Mouse (Mus musculus) lung, embryonic 16.5 days (tissue): Measurements from ENCODE around the gene Gm6588. TPM values are rescaled to one million over a fixed set of nuclear protein-coding genes. Genes with fewer than 3 reads are reported as not detected.
"Not testable (repeated sequence)": the region's sequence is repeated elsewhere in the genome, so short reads cannot be mapped to it uniquely, and the experiment has no call there.

Source experiments
- ATAC-seq: fragments of 200-750 bp; cut with Nextera tagmentation; 2 replicates; pipeline ENCODE4 v1.8.0; 2017; ENCODE audit warnings: low read depth, mild to moderate bottlenecking, moderate library complexity
- H3K27ac ChIP-seq: fragments of 300-500 bp; sonication (generic); 2 replicates; pipeline ENCODE4 v1.5.1; 2014; ENCODE audit warnings: mild to moderate bottlenecking, control low read depth, low read length
- H3K27me3 ChIP-seq: fragments of 300-500 bp; sonication (generic); 2 replicates; pipeline ENCODE4 v1.6.1; 2014; ENCODE audit warnings: low read depth, low read length, mixed read lengths; ENCODE audit not compliant: control insufficient read depth, insufficient read depth
- H3K36me3 ChIP-seq: fragments of 300-500 bp; sonication (generic); 2 replicates; pipeline ENCODE4 v1.6.1; 2014; ENCODE audit warnings: low read length; ENCODE audit not compliant: control insufficient read depth, insufficient read depth
- H3K4me1 ChIP-seq: fragments of 300-500 bp; sonication (generic); replicated peaks from 2 replicates; pipeline ENCODE4 v1.6.1; 2014; ENCODE audit warnings: low read length, mixed read lengths; ENCODE audit not compliant: control insufficient read depth, insufficient read depth
- H3K4me2 ChIP-seq: fragments of 300-500 bp; sonication (generic); 2 replicates; pipeline ENCODE4 v1.6.1; 2014; ENCODE audit warnings: low read depth, low read length, control low read depth
- H3K4me3 ChIP-seq: fragments of 300-500 bp; sonication (generic); 2 replicates; pipeline ENCODE4 v1.5.1; 2014; ENCODE audit warnings: mild to moderate bottlenecking, low read length, control low read depth
- H3K9ac ChIP-seq: fragments of 300-500 bp; sonication (generic); 2 replicates; pipeline ENCODE4 v1.6.1; 2014; ENCODE audit warnings: low read length, control low read depth
- H3K9me3 ChIP-seq: fragments of 300-500 bp; sonication (generic); 2 replicates; pipeline ENCODE4 v1.6.1; 2016; ENCODE audit warnings: low read length; ENCODE audit not compliant: control insufficient read depth
- WGBS: fragments of 180-500 bp; shearing (Covaris S2); extraction: QIAGEN DNeasy Blood & Tissue Kit; methylation state at CpG from one replicate; pipeline ENCODE4 v1.1.7; 2014; 5-methylcytosine and 5-hydroxymethylcytosine counted together
- polyA plus RNA-seq: library from polyadenylated mRNA; unstranded; fragments of >200 nt; fragmentation: Nextera tagmentation; extraction: Ambion mirVana; gene quantifications from 2 replicates; pipeline ENCODE4 v1.2.1, GENCODE M21; 2015

Gene Gm6588
- polyA plus RNA-seq = not detected in 2 replicates

- H3K36me3 ChIP-seq = no peaks in the 10 kb centered on the region
- peaks cover 5% of the 10 kb centered on the region; the same call in 1 of the 2 replicates for H3K4me1 ChIP-seq
- no peaks in the 10 kb centered on the region for H3K27me3 ChIP-seq
- H3K4me2 ChIP-seq = no peak within 1 kb of the TSS
- H3K4me3 ChIP-seq = no peak within 1 kb of the TSS
- no peak within 1 kb of the TSS for H3K9ac ChIP-seq
- ATAC-seq = no peak
- no peak within 1 kb of the TSS for H3K27ac ChIP-seq
- 63% methylated on average over 18 of the region's 18 CpGs for WGBS
- no peaks in the 10 kb centered on the region for H3K9me3 ChIP-seq
Measured at GRCm38 (mm10) chr5:112448747-112449440, at the start of gene Gm6588. Gm6588 (plus strand) TSS chr5:112449426.

- Histone ChIP-seq H3K9ac (no peak overlapping the region), H3K36me3 (no peaks in the 10 kb centered on the region), H3K4me3 (no peak overlapping the region), H3K9me3 (no peaks in the 10 kb centered on the region), H3K4me1 (no peaks in the 10 kb centered on the region), H3K27ac (no peak overlapping the region), H3K4me2 (no peak overlapping the region), H3K27me3 (no peaks in the 10 kb centered on the region)
- 32% methylated on average over 3 of the region's 3 CpGs for WGBS
- ATAC-seq = peak; percentile 86
Measured at GRCm38 (mm10) chr5:112402437-112402836, 46.8 kb upstream of the Gm6588 start.

- H3K27me3 ChIP-seq = no peaks in the 10 kb centered on the region
- 29% methylated on average over 3 of the region's 3 CpGs for WGBS
- no peaks in the 10 kb centered on the region for H3K36me3 ChIP-seq
- no peak overlapping the region for H3K4me2 ChIP-seq
- H3K4me3 ChIP-seq = no peak overlapping the region
- H3K9ac ChIP-seq = no peak overlapping the region
- no peak overlapping the region for H3K27ac ChIP-seq
- H3K4me1 ChIP-seq = no peaks in the 10 kb centered on the region
- no peaks in the 10 kb centered on the region for H3K9me3 ChIP-seq
- ATAC-seq = no peak
Measured at GRCm38 (mm10) chr5:112406017-112406416, 43.2 kb upstream of the Gm6588 start.

- ATAC-seq = no peak
- 33% methylated on average over 5 of the region's 5 CpGs for WGBS
- no peak overlapping the region for H3K9ac ChIP-seq
Measured at GRCm38 (mm10) chr5:112409274-112409673, 40.0 kb upstream of the Gm6588 start.

GRCm38 (mm10) chr5:112411072-112411471 lies 38.2 kb upstream of the Gm6588 start:
- Histone ChIP-seq H3K9ac (no peak overlapping the region), H3K4me3 (no peak overlapping the region), H3K27ac (no peak overlapping the region), H3K9me3 (no peaks in the 10 kb centered on the region), H3K27me3 (peaks cover 2% of the 10 kb centered on the region; the same call in 1 of the 2 replicates), H3K36me3 (no peaks in the 10 kb centered on the region), H3K4me2 (no peak overlapping the region), H3K4me1 (no peaks in the 10 kb centered on the region)
- WGBS = 29% methylated on average over 11 of the region's 11 CpGs
- no peak for ATAC-seq

More at GRCm38 (mm10) chr5:112409274-112409673, 40.0 kb upstream of the Gm6588 start:
- Histone ChIP-seq H3K4me3 (no peak overlapping the region), H3K27me3 (peaks cover 2% of the 10 kb centered on the region; the same call in 1 of the 2 replicates), H3K27ac (no peak overlapping the region), H3K36me3 (no peaks in the 10 kb centered on the region), H3K9me3 (no peaks in the 10 kb centered on the region), H3K4me1 (no peaks in the 10 kb centered on the region), H3K4me2 (no peak overlapping the region)

- no peak for ATAC-seq
- no peak overlapping the region for H3K27ac ChIP-seq
- H3K4me3 ChIP-seq = no peak overlapping the region
- no peak overlapping the region for H3K9ac ChIP-seq
- WGBS = 10% methylated on average over 19 of the region's 19 CpGs
- H3K9me3 ChIP-seq = no peaks in the 10 kb centered on the region
- H3K4me2 ChIP-seq = no peak overlapping the region
- H3K27me3 ChIP-seq = peaks cover 2% of the 10 kb centered on the region; the same call in 1 of the 2 replicates
- no peaks in the 10 kb centered on the region for H3K4me1 ChIP-seq
- no peaks in the 10 kb centered on the region for H3K36me3 ChIP-seq
Measured at GRCm38 (mm10) chr5:112411514-112412335, 37.5 kb upstream of the Gm6588 start.

- H3K36me3 ChIP-seq, H3K27me3 ChIP-seq, H3K27ac ChIP-seq, H3K4me2 ChIP-seq, H3K4me1 ChIP-seq, H3K9me3 ChIP-seq, ATAC-seq, H3K9ac ChIP-seq, H3K4me3 ChIP-seq: not testable (repeated sequence)
- WGBS = 70% methylated on average over 4 of the region's 4 CpGs
Measured at GRCm38 (mm10) chr5:112412781-112413180, 36.4 kb upstream of the Gm6588 start.

- no peak overlapping the region for H3K4me3 ChIP-seq
- H3K27ac ChIP-seq = no peak overlapping the region
- no peak for ATAC-seq
- H3K4me2 ChIP-seq = no peak overlapping the region
- no peaks in the 10 kb centered on the region for H3K4me1 ChIP-seq
- H3K27me3 ChIP-seq = no peaks in the 10 kb centered on the region; the same call in 1 of the 2 replicates
- no peaks in the 10 kb centered on the region for H3K36me3 ChIP-seq
- 64% methylated on average over 5 of the region's 5 CpGs for WGBS
- no peaks in the 10 kb centered on the region for H3K9me3 ChIP-seq
- no peak overlapping the region for H3K9ac ChIP-seq
Measured at GRCm38 (mm10) chr5:112416673-112417072, 32.6 kb upstream of the Gm6588 start.

GRCm38 (mm10) chr5:112418023-112418422 lies 31.2 kb upstream of the Gm6588 start:
- ATAC-seq = no peak
- H3K4me2 ChIP-seq = no peak overlapping the region
- no peak overlapping the region for H3K9ac ChIP-seq
- H3K27ac ChIP-seq = no peak overlapping the region
- H3K4me3 ChIP-seq = no peak overlapping the region
- H3K27me3 ChIP-seq = no peaks in the 10 kb centered on the region; the same call in 1 of the 2 replicates
- no peaks in the 10 kb centered on the region for H3K9me3 ChIP-seq
- WGBS = 55% methylated on average over 4 of the region's 4 CpGs
- H3K36me3 ChIP-seq = no peaks in the 10 kb centered on the region
- H3K4me1 ChIP-seq = no peaks in the 10 kb centered on the region
